Mouse (Mus musculus) stomach, embryonic 15.5 days (tissue): ENCODE results near the gene Foxo3. TPM values are rescaled to one million over a fixed set of nuclear protein-coding genes. Genes with fewer than 3 reads are reported as not detected.

Experiments used
- ATAC-seq: fragments of 200-750 bp; cut with Nextera tagmentation; 2 replicates; pipeline ENCODE4 v1.8.0; 2017; ENCODE audit warnings: low read depth, moderate number of reproducible peaks, moderate TSS enrichment; ENCODE audit not compliant: insufficient read depth, low FRiP score
- H3K27ac ChIP-seq: fragments of 300-500 bp; sonication (generic); 2 replicates; pipeline ENCODE4 v1.5.1; 2015; ENCODE audit warnings: mild to moderate bottlenecking, inconsistent platforms
- H3K27me3 ChIP-seq: fragments of 300-500 bp; sonication (generic); replicated peaks from 2 replicates; pipeline ENCODE4 v1.6.1; 2015; ENCODE audit warnings: inconsistent platforms
- H3K36me3 ChIP-seq: fragments of 300-500 bp; sonication (generic); 2 replicates; pipeline ENCODE4 v1.6.1; 2015; ENCODE audit warnings: inconsistent platforms
- H3K4me1 ChIP-seq: fragments of 300-500 bp; sonication (generic); 2 replicates; pipeline ENCODE4 v1.6.1; 2015; ENCODE audit warnings: inconsistent platforms
- H3K4me2 ChIP-seq: fragments of 300-500 bp; sonication (generic); 2 replicates; pipeline ENCODE4 v1.6.1; 2015; ENCODE audit warnings: mild to moderate bottlenecking, inconsistent platforms
- H3K4me3 ChIP-seq: fragments of 300-500 bp; sonication (generic); replicated peaks from 2 replicates; pipeline ENCODE4 v1.5.1; 2015; ENCODE audit warnings: inconsistent platforms
- H3K9ac ChIP-seq: fragments of 300-500 bp; sonication (generic); 2 replicates; pipeline ENCODE4 v1.6.1; 2015; ENCODE audit warnings: inconsistent platforms
- H3K9me3 ChIP-seq: fragments of 300-500 bp; sonication (generic); 2 replicates; pipeline ENCODE4 v1.6.1; 2016; ENCODE audit warnings: inconsistent platforms
- WGBS: fragments of 180-500 bp; shearing (Covaris S2); methylation state at CpG from one replicate; pipeline ENCODE4 v1.1.7; 2015; 5-methylcytosine and 5-hydroxymethylcytosine counted together
- polyA plus RNA-seq: library from polyadenylated mRNA; unstranded; fragments of >200 nt; fragmentation: Nextera tagmentation; extraction: Ambion mirVana; gene quantifications from 2 replicates; pipeline ENCODE4 v1.2.1, GENCODE M21; 2015

Gene Foxo3
- polyA plus RNA-seq, 1 experiment from 2014 or later, result 8.7 TPM

- no peaks in the 10 kb centered on the region for H3K27me3 ChIP-seq
- no peak overlapping the region for H3K9ac ChIP-seq
- H3K9me3 ChIP-seq, result no peaks in the 10 kb centered on the region
- peaks cover 27% of the 10 kb centered on the region for H3K4me1 ChIP-seq
- H3K27ac ChIP-seq, result 0 out of 2 replicates have a peak overlapping the region, but pooled peaks have one; percentile 26
- WGBS, result 51% methylated on average over 13 of the region's 13 CpGs
- ATAC-seq, result no peak
- H3K4me3 ChIP-seq, result no peak overlapping the region
- no peak overlapping the region for H3K4me2 ChIP-seq
- H3K36me3 ChIP-seq, result 0 out of 2 replicates have a peak, but pooled peaks cover 8% of the 10 kb centered on the region
Measured at GRCm38 (mm10) chr10:42189674-42190434, 86.7 kb downstream of the Foxo3 start.

DNA sequence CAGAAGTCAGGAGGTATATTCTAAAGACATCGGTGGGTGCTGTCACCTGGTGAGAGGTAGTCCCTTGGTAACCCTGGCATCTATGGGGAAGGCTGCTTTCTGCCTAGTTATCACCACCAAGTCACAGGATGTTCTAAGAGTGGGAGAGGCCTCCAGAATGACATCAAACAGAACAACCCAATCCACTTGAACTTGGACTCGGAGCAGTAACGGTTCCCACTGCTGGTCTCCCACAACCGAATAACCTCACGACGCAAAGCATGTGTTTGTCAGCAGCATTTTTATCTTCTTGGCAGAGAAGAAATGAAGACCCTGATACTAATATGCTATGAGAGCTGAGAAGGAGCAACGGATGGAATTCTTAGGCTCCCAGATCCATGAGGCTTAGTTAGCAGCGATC lies 87.5 kb downstream of the Foxo3 start:
- Histone ChIP-seq H3K36me3 (0 out of 2 replicates have a peak, but pooled peaks cover 8% of the 10 kb centered on the region), H3K4me2 (no peak overlapping the region)

DNA sequence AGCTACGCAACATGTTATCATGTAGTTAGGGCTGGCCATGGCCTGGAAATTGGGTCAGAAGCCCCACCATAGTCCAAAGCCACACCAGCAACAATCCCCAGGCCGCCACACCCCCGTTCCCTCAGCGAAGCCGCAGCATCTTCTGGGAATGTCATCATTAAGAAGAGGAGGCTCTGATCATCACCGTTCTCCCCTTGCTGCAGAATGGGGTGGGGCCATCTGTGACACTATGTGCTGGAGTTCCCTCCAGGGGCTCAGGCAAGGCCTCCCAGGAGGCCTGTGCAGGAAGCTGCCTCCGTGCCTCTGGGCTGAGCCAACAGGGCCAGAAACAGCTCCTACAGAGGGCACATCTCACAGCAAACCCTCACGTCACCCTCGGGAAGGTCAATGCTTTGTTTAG lies 88.5 kb downstream of the Foxo3 start:
- H3K9me3 ChIP-seq, result no peaks in the 10 kb centered on the region
- no peak overlapping the region for H3K4me2 ChIP-seq
- no peak overlapping the region for H3K9ac ChIP-seq
- no peak for ATAC-seq
- no peak overlapping the region for H3K27ac ChIP-seq
- peaks cover 17% of the 10 kb centered on the region for H3K4me1 ChIP-seq
- H3K4me3 ChIP-seq, result no peak overlapping the region
- 57% methylated on average over 9 of the region's 9 CpGs for WGBS
- H3K27me3 ChIP-seq, result no peaks in the 10 kb centered on the region
- peaks cover 9% of the 10 kb centered on the region; the same call in 1 of the 2 replicates for H3K36me3 ChIP-seq

More for the DNA sequence above, 87.5 kb downstream of the Foxo3 start:
- Histone ChIP-seq H3K4me1 (peaks cover 21% of the 10 kb centered on the region), H3K9ac (no peak overlapping the region), H3K27me3 (no peaks in the 10 kb centered on the region), H3K27ac (no peak overlapping the region), H3K9me3 (no peaks in the 10 kb centered on the region), H3K4me3 (no peak overlapping the region)
- 64% methylated on average over 8 of the region's 8 CpGs for WGBS
- ATAC-seq, result no peak

GRCm38 (mm10) chr10:42186941-42187401 lies 89.6 kb downstream of the Foxo3 start:
- Histone ChIP-seq H3K4me2 (no peak overlapping the region), H3K36me3 (peaks cover 14% of the 10 kb centered on the region; the same call in 1 of the 2 replicates), H3K9me3 (no peaks in the 10 kb centered on the region), H3K27me3 (no peaks in the 10 kb centered on the region), H3K27ac (no peak overlapping the region), H3K9ac (no peak overlapping the region), H3K4me3 (no peak overlapping the region), H3K4me1 (peaks cover 17% of the 10 kb centered on the region)
- 84% methylated on average over 9 of the region's 9 CpGs for WGBS
- no peak for ATAC-seq

GRCm38 (mm10) chr10:42180333-42180732 lies 96.2 kb downstream of the Foxo3 start:
- no peak for ATAC-seq
- H3K9me3 ChIP-seq, result no peaks in the 10 kb centered on the region
- H3K27me3 ChIP-seq, result no peaks in the 10 kb centered on the region
- 85% methylated on average over 8 of the region's 8 CpGs for WGBS
- H3K9ac ChIP-seq, result no peak overlapping the region
- no peak overlapping the region for H3K4me2 ChIP-seq
- H3K27ac ChIP-seq, result no peak overlapping the region
- no peak overlapping the region for H3K4me3 ChIP-seq
- H3K4me1 ChIP-seq, result no peaks in the 10 kb centered on the region
- peaks cover 6% of the 10 kb centered on the region; the same call in 1 of the 2 replicates for H3K36me3 ChIP-seq

DNA sequence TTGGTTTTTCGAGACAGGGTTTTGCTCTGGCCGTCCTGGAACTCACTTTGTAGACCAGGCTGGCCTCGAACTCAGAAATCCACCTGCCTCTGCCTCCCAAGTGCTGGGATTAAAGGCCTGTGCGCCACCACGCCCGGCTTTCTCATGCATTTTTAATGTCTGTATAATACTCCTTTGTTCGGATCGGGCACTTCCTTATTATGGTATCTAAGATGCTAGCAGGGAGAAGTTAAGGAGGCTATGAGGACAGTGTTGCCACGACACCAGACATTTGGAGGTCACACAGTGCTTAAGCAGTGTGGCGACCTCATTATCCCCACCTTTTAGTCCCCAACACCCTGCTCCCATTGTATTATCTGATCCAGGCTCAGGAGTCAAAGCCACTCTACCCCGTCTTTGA lies 97.8 kb downstream of the Foxo3 start:
- H3K4me2 ChIP-seq, result no peak overlapping the region
- H3K4me3 ChIP-seq, result no peak overlapping the region
- H3K9ac ChIP-seq, result no peak overlapping the region
- no peak for ATAC-seq
- no peaks in the 10 kb centered on the region for H3K4me1 ChIP-seq
- WGBS, result 93% methylated on average over 11 of the region's 11 CpGs
- H3K36me3 ChIP-seq, result peaks cover 6% of the 10 kb centered on the region; the same call in 1 of the 2 replicates
- H3K27me3 ChIP-seq, result no peaks in the 10 kb centered on the region
- no peaks in the 10 kb centered on the region for H3K9me3 ChIP-seq
- no peak overlapping the region for H3K27ac ChIP-seq

DNA sequence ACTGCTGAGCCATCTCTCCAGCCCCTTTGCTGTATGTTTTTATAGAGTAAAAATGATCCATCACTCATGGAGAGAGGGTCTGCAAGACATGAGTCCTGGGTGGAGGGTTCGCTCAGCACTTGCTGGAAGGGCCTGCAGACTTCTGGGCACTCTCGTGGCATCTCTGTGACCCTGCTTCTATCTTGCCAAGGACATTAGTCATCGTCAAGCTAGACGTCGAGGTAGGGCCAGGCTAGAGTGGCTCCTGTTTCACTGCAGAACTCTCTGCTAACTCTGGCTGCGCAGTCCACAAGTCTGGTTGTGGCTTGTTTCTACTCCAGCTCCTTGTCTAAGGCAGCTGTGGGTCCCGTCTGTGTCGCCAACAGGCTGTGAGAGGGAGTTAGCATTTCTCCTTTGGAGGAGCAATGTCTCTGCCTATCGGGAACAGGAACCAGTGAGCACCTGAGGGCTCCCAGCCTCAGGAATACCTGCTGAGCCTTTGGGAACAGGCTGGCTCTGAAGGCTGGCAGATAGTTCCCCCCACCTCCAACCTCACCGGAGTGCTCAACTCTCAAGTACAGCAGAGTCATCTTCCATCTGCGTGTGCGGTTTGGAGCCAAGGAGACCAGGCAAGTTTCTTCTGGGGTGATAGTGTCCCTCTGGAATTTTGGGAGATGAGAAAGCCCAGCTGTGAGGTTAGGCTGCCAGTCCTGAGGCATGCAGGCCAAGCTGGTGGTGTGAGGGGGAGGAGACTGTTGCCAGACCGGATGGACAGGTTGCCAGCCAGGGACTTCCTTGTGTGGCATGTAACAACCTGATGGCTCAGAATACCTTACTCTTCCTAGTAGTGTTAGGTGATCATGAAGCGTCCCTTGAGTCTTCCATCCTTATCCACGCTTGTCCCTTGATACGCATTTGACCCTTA lies 98.5 kb downstream of the Foxo3 start:
- H3K4me1 ChIP-seq, result no peaks in the 10 kb centered on the region
- no peaks in the 10 kb centered on the region for H3K27me3 ChIP-seq
- H3K9ac ChIP-seq, result no peak overlapping the region
- no peaks in the 10 kb centered on the region for H3K9me3 ChIP-seq
- no peak overlapping the region for H3K4me2 ChIP-seq
- ATAC-seq, result peak; percentile 14; the same call in 1 of the 2 replicates
- 71% methylated on average over 16 of the region's 16 CpGs for WGBS
- no peak overlapping the region for H3K27ac ChIP-seq
- H3K36me3 ChIP-seq, result peaks cover 4% of the 10 kb centered on the region; the same call in 1 of the 2 replicates
- H3K4me3 ChIP-seq, result no peak overlapping the region

DNA sequence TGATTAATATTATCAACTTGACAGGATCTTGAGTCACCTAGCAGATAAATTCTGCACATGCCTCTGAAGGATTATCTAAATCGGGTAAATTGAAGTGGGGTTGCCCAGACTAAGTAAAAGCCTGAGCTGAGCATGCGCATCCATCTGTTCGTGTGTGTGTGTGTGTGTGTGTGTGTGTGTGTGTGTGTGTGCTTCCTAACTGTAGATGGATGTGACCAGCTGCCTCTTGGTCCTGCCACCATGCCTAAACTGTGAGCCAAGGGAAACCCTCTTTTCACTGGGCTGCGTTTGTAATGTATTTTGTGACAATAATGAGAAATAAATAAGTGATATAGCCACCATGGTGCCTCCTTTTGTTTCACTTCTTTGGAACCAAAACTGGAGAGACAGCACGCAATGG lies 102.3 kb downstream of the Foxo3 start:
- WGBS, result 67% methylated on average over 5 of the region's 5 CpGs

GRCm38 (mm10) chr10:42173839-42174238 lies 102.7 kb downstream of the Foxo3 start:
- Histone ChIP-seq H3K27me3 (no peaks in the 10 kb centered on the region), H3K4me3 (no peak overlapping the region), H3K9me3 (no peaks in the 10 kb centered on the region), H3K9ac (no peak overlapping the region), H3K36me3 (no peaks in the 10 kb centered on the region), H3K4me2 (no peak overlapping the region), H3K27ac (no peak overlapping the region), H3K4me1 (peaks cover 13% of the 10 kb centered on the region)
- WGBS, result 29% methylated on average over 1 of the region's 1 CpGs
- ATAC-seq, result no peak

More for the DNA sequence above, 102.3 kb downstream of the Foxo3 start:
- no peaks in the 10 kb centered on the region for H3K27me3 ChIP-seq
- no peak overlapping the region for H3K4me3 ChIP-seq
- ATAC-seq, result no peak
- no peaks in the 10 kb centered on the region; the same call in 1 of the 2 replicates for H3K36me3 ChIP-seq
- no peaks in the 10 kb centered on the region for H3K9me3 ChIP-seq
- H3K27ac ChIP-seq, result no peak overlapping the region
- no peak overlapping the region for H3K9ac ChIP-seq
- peaks cover 13% of the 10 kb centered on the region for H3K4me1 ChIP-seq
- no peak overlapping the region for H3K4me2 ChIP-seq

DNA sequence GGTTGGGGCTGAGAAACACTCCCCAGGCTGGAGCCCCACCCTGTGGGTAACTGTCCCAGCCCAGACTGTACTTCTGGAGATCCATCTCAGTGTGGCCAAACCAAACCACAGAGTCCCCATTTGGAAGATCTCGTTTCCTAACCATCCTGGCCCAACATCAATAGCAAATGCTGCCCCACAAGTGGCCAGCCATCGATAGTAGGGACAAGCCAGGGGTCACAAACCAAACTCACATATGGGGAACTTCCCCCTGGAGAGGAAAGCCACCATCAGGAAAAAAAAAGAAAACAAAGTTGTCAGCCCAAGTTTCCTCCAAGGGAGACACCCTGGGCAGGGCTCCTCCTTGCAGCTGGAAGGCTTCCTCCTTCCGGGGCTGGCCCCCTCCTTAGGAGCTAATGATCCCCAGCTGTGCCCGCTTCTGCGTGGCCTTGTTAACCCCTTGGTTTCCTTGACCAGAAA lies 105.6 kb downstream of the Foxo3 start:
- 13% methylated on average over 5 of the region's 5 CpGs for whole genome bisulfite sequencing
- no peak overlapping the region for H3K4me3 ChIP-seq

DNA sequence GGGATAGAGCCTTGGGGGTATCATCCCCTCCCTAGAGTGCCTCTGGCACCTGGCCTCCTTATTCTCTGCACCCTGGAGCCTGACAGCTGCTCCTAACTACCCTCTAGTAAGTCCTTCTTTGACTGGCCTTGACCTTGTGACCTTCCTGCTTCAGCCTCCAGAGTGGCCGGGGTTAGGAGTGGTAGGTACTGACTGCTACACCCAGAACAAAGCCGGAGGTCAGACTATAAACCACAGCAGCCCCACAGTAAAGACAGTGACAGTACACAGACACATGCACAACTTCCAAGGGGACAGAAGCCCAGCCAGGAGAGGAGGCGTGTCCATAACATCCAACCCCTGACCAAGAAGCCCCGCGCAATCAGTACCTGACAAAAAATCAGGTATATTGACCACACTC lies 106.4 kb downstream of the Foxo3 start:
- H3K4me1 ChIP-seq, result peaks cover 13% of the 10 kb centered on the region
- no peaks in the 10 kb centered on the region for H3K27me3 ChIP-seq
- WGBS, result 64% methylated on average over 5 of the region's 5 CpGs
- no peak overlapping the region for H3K27ac ChIP-seq
- no peaks in the 10 kb centered on the region for H3K36me3 ChIP-seq
- H3K9ac ChIP-seq, result no peak overlapping the region
- no peak overlapping the region for H3K4me3 ChIP-seq
- no peak; the same call in 1 of the 2 replicates for ATAC-seq
- no peak overlapping the region for H3K4me2 ChIP-seq
- H3K9me3 ChIP-seq, result no peaks in the 10 kb centered on the region

More for the DNA sequence above, 105.6 kb downstream of the Foxo3 start:
- H3K9ac ChIP-seq, result no peak overlapping the region
- no peak overlapping the region for H3K4me2 ChIP-seq
- no peaks in the 10 kb centered on the region for H3K27me3 ChIP-seq
- H3K36me3 ChIP-seq, result no peaks in the 10 kb centered on the region
- ATAC-seq, result no peak
- H3K27ac ChIP-seq, result no peak overlapping the region
- peaks cover 13% of the 10 kb centered on the region for H3K4me1 ChIP-seq
- no peaks in the 10 kb centered on the region for H3K9me3 ChIP-seq
